Mouse (Mus musculus) adrenal gland, postnatal 25 days (tissue): ENCODE results near the gene Dcpp1. TPM values are rescaled to one million over a fixed set of nuclear protein-coding genes. Genes with fewer than 3 reads are reported as not detected.

Experiments
- DNase-seq: peaks from one replicate; pipeline ENCODE4 v3.0.0; 2021; ENCODE audit warnings: mixed read lengths
- total RNA-seq: library from RNA; stranded (reverse); gene quantifications from 2 replicates; pipeline ENCODE4 v1.2.3, GENCODE M21; 2021

The Dcpp1 gene
- total RNA-seq, 1 experiment from 2014 or later = not detected

- no peak for DNase-seq
Measured at GRCm38 (mm10) chr17:23931157-23931556, 50.5 kb downstream of the Dcpp1 start.

Other genes starting within 250 kb of the Dcpp1 start
- gene Mmp25, start 235.6 kb upstream of the Dcpp1 start, total RNA-seq = 0.18 TPM in 1 of 2 replicates, not detected in the other
- gene Bicdl2, start 220.4 kb upstream of the Dcpp1 start, total RNA-seq = not detected in 2 replicates
- gene Hcfc1r1, start 207.3 kb upstream of the Dcpp1 start, total RNA-seq = 139 and 171 TPM in 2 replicates
- gene Thoc6, start 207.0 kb upstream of the Dcpp1 start, total RNA-seq = 31.2 and 31.8 TPM in 2 replicates
- 76.5 and 130 TPM in 2 replicates for gene Tnfrsf12a, start 203.4 kb upstream of the Dcpp1 start, total RNA-seq
- gene Cldn6, start 201.6 kb upstream of the Dcpp1 start, total RNA-seq = not detected in 2 replicates
- gene Cldn9, start 196.8 kb upstream of the Dcpp1 start, total RNA-seq = not detected in 2 replicates
- 7.2 and 10.4 TPM in 2 replicates for gene 1520401A03Rik, start 158.1 kb upstream of the Dcpp1 start, total RNA-seq
- 7.6 and 9.3 TPM in 2 replicates for gene Pkmyt1, start 154.5 kb upstream of the Dcpp1 start, total RNA-seq
- 10.4 and 11.7 TPM in 2 replicates for gene Paqr4, start 140.0 kb upstream of the Dcpp1 start, total RNA-seq
- gene Kremen2, start 135.0 kb upstream of the Dcpp1 start, total RNA-seq = not detected in 2 replicates
- 47.9 and 56.3 TPM in 2 replicates for gene Flywch1, start 109.3 kb upstream of the Dcpp1 start, total RNA-seq
- gene Flywch2, start 94.8 kb upstream of the Dcpp1 start, total RNA-seq = 4.9 and 7.6 TPM in 2 replicates
- 825 and 1,016 TPM in 2 replicates for gene Srrm2, start 90.3 kb upstream of the Dcpp1 start, total RNA-seq
- gene Elob, start 51.7 kb upstream of the Dcpp1 start, total RNA-seq = 350 and 361 TPM in 2 replicates
- not detected in 2 replicates for gene Prss33, start 44.8 kb upstream of the Dcpp1 start, total RNA-seq
- gene Prss32, start 37.0 kb upstream of the Dcpp1 start, total RNA-seq = not detected in 2 replicates
- 1.0 and 1.2 TPM in 2 replicates for gene Prss41, start 36.7 kb upstream of the Dcpp1 start, total RNA-seq
- gene Prss21, start 12.8 kb upstream of the Dcpp1 start, total RNA-seq = not detected in 2 replicates
- gene Dcpp2, start within 50 bp of the Dcpp1 start, total RNA-seq = not detected in 2 replicates
- gene Dcpp3, start 36.6 kb downstream of the Dcpp1 start, total RNA-seq = not detected in 2 replicates
- gene Sbp, start 60.8 kb downstream of the Dcpp1 start, total RNA-seq = not detected in 2 replicates
- gene Sbpl, start 74.4 kb downstream of the Dcpp1 start, total RNA-seq = not detected in 2 replicates
- 0.36 TPM in 1 of 2 replicates, not detected in the other for gene Prss30, start 99.7 kb downstream of the Dcpp1 start, total RNA-seq
- gene Prss22, start 117.2 kb downstream of the Dcpp1 start, total RNA-seq = not detected in 2 replicates
- gene Prss27, start 157.3 kb downstream of the Dcpp1 start, total RNA-seq = 0.43 TPM in 1 of 2 replicates, not detected in the other
- gene Kctd5, start 192.6 kb downstream of the Dcpp1 start, total RNA-seq = 15.4 and 17.2 TPM in 2 replicates